Mouse (Mus musculus): ENCODE measurements around the gene Sigmar1. TPM values are rescaled to one million over a fixed set of nuclear protein-coding genes. Genes with fewer than 3 reads are reported as not detected.
A peak's percentile ranks its signal among the peaks of the same experiment; 100 is the strongest.
"Not testable (repeated sequence)": the region's sequence is repeated elsewhere in the genome, so short reads cannot be mapped to it uniquely, and the experiment has no call there.

Sigmar1 gene
- polyA plus RNA-seq, 1 experiment: 83.9 TPM

DNA sequence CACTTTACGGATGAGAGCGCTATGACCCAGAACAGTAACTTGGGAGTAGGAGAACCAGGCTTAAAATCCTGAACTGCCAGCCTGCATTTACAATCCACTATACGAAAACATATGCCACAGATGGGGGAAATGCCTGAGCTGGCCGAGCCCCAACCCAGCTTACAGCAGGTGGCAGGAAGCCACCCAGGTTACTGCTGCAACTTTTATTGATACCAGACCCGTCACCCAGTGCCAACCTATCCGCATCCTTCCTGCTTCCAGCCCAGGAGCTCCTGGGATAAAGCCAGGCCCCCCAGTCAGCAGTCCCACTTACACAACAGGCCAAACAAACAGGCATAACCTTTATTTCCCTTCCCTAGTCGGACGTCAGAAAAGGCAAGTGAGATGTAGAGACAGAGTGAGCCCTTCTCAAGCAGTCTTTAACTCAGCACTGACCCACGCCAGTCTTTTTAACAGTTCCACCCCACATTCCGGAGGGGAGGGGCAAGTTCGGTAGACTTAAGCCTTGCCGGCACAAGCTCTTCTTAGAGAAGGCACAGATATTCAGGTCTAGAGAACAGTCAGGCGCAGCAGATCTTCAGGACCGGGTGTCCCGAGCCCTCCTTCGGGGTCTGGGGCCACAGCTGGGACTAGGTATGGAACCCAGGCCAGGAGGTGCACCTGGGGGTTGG lies 44.1 kb downstream of the Sigmar1 start:
- Histone ChIP-seq H3K4me1 (ENCODE audit: control insufficient read depth, insufficient read depth, low read length) (peaks cover 6% of the 10 kb centered on the region; the same call in 1 of the 2 replicates), H3K4me3 (ENCODE audit: insufficient read depth, low read length) (peak overlapping the region; percentile 85; the same call in 1 of the 2 replicates), H3K27ac (ENCODE audit: insufficient read depth, low read length) (no peak overlapping the region)
- TF ChIP-seq CTCF (IDR thresholded peaks at IDR 0.05; ENCODE audit: extremely low read depth, insufficient read depth, low read length) (no peak), POLR2A (IDR thresholded peaks at IDR 0.05; ENCODE audit: extremely low read depth, insufficient read depth, low read length) (no peak)

GRCm38 (mm10) chr4:41710229-41710628 lies 45.7 kb downstream of the Sigmar1 start:
- Histone ChIP-seq H3K27ac (ENCODE audit: insufficient read depth, low read length) (no peak overlapping the region), H3K4me3 (ENCODE audit: insufficient read depth, low read length) (no peak overlapping the region), H3K4me1 (ENCODE audit: control insufficient read depth, insufficient read depth, low read length) (peaks cover 7% of the 10 kb centered on the region; the same call in 1 of the 2 replicates)
- TF ChIP-seq CTCF (IDR thresholded peaks at IDR 0.05; ENCODE audit: extremely low read depth, insufficient read depth, low read length) (no peak), POLR2A (IDR thresholded peaks at IDR 0.05; ENCODE audit: extremely low read depth, insufficient read depth, low read length) (no peak)

DNA sequence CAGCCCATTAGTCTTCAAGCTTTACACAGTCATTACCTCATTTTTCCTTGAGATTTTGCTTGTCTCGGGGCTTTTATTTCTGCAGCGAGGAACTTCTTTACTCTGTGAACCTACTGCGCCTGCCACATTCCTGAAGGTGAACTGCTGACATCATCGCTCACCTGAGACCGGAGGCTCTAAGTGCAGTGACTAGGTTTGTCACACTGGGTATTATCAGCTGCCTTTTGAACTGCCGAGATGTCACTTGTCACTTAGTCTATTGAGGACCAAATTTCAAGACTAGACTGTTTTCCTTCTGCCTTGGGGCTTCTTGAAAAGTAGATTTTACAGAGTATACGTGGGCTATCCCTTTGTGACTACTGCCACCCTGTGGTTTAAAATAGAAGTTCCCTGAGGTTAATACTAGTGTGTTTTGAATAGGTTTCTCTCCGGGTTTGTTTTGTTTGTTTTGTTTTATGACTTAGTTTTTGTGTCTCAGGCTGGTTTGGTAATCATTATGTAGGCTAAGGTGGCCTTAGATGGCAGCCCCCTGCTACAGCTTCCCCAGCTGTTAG lies 47.7 kb downstream of the Sigmar1 start:
- Histone ChIP-seq H3K27ac (ENCODE audit: insufficient read depth, low read length) (no peak overlapping the region), H3K4me3 (ENCODE audit: insufficient read depth, low read length) (no peak overlapping the region), H3K4me1 (ENCODE audit: control insufficient read depth, insufficient read depth, low read length) (peaks cover 7% of the 10 kb centered on the region; the same call in 1 of the 2 replicates)
- TF ChIP-seq POLR2A (IDR thresholded peaks at IDR 0.05; ENCODE audit: extremely low read depth, insufficient read depth, low read length) (no peak), CTCF (IDR thresholded peaks at IDR 0.05; ENCODE audit: extremely low read depth, insufficient read depth, low read length) (peak; percentile 15; the same call in 1 of the 2 replicates)

- no peak overlapping the region for H3K4me3 ChIP-seq (ENCODE audit: insufficient read depth, low read length)
- no peak overlapping the region for H3K27ac ChIP-seq (ENCODE audit: insufficient read depth, low read length)
- TF ChIP-seq CTCF (IDR thresholded peaks at IDR 0.05; ENCODE audit: extremely low read depth, insufficient read depth, low read length): peak; percentile 67
- no peak for TF ChIP-seq POLR2A (IDR thresholded peaks at IDR 0.05; ENCODE audit: extremely low read depth, insufficient read depth, low read length)
- H3K4me1 ChIP-seq (ENCODE audit: control insufficient read depth, insufficient read depth, low read length): peaks cover 5% of the 10 kb centered on the region; the same call in 1 of the 2 replicates
Observed at GRCm38 (mm10) chr4:41707011-41707535, 48.9 kb downstream of the Sigmar1 start.

- H3K27ac ChIP-seq (ENCODE audit: insufficient read depth, low read length): no peak overlapping the region
- no peak overlapping the region for H3K4me3 ChIP-seq (ENCODE audit: insufficient read depth, low read length)
- TF ChIP-seq POLR2A (IDR thresholded peaks at IDR 0.05; ENCODE audit: extremely low read depth, insufficient read depth, low read length): no peak
- TF ChIP-seq CTCF (IDR thresholded peaks at IDR 0.05; ENCODE audit: extremely low read depth, insufficient read depth, low read length): no peak
- 0 out of 2 replicates have a peak, but pooled peaks cover 3% of the 10 kb centered on the region for H3K4me1 ChIP-seq (ENCODE audit: control insufficient read depth, insufficient read depth, low read length)
Observed at GRCm38 (mm10) chr4:41705922-41706754, 49.8 kb downstream of the Sigmar1 start.

GRCm38 (mm10) chr4:41704651-41705050 lies 51.3 kb downstream of the Sigmar1 start:
- H3K4me3 ChIP-seq (ENCODE audit: insufficient read depth, low read length): no peak overlapping the region
- 0 out of 2 replicates have a peak, but pooled peaks cover 3% of the 10 kb centered on the region for H3K4me1 ChIP-seq (ENCODE audit: control insufficient read depth, insufficient read depth, low read length)
- no peak overlapping the region for H3K27ac ChIP-seq (ENCODE audit: insufficient read depth, low read length)
- no peak for TF ChIP-seq CTCF (IDR thresholded peaks at IDR 0.05; ENCODE audit: extremely low read depth, insufficient read depth, low read length)
- no peak for TF ChIP-seq POLR2A (IDR thresholded peaks at IDR 0.05; ENCODE audit: extremely low read depth, insufficient read depth, low read length)

DNA sequence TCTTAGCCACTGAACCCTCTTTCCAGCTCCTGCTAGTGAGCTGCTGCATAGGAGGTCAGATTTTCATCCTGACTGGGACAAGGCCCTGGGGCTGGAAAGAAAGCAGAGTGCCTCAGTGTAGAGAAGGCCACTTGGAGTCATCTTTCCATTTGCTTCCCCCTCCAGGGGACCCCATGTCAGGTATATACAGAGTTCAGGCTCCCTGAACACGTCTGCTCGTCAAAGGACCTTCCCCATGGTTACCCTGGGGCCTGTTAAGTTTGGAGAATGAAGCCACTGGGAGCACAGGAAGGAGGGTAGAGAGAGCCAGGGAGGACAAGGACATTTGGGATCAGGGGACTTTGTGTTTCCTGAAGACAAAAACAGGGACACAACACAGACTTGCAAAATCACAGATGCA lies 53.7 kb downstream of the Sigmar1 start:
- not testable (repeated sequence) for H3K4me3 ChIP-seq (ENCODE audit: insufficient read depth, low read length); H3K27ac ChIP-seq (ENCODE audit: insufficient read depth, low read length); H3K4me1 ChIP-seq (ENCODE audit: control insufficient read depth, insufficient read depth, low read length)

DNA sequence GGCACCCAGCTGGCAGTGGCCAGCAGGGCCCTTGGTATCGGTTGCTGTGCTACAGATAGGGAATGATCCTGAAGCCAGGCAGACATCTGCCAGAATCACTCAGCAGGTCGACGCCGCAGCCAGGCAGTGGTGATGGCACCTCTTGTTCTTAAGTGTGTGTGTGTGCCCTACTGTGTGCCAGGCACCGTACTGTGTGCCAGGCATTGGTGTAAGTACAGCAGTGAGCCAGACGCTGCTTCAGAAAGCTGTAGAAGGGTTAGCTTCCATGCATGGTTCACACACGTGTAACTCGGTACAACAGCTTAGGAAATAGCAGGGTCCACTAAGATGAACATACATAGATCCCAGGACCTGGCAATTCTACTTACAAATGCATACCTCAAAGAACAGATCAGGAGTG lies 55.7 kb downstream of the Sigmar1 start:
- H3K4me1 ChIP-seq (ENCODE audit: control insufficient read depth, insufficient read depth, low read length); H3K27ac ChIP-seq (ENCODE audit: insufficient read depth, low read length); H3K4me3 ChIP-seq (ENCODE audit: insufficient read depth, low read length): not testable (repeated sequence)

GRCm38 (mm10) chr4:41699783-41700182 lies 56.2 kb downstream of the Sigmar1 start, which contains the start of gene Il11ra1:
Gene Il11ra1 (plus strand): TSS chr4:41699989.
- H3K4me3 ChIP-seq (ENCODE audit: insufficient read depth, low read length); H3K4me1 ChIP-seq (ENCODE audit: control insufficient read depth, insufficient read depth, low read length); H3K27ac ChIP-seq (ENCODE audit: insufficient read depth, low read length): not testable (repeated sequence)

- H3K4me1 ChIP-seq (ENCODE audit: control insufficient read depth, insufficient read depth, low read length); H3K4me3 ChIP-seq (ENCODE audit: insufficient read depth, low read length): not testable (repeated sequence)
Observed at GRCm38 (mm10) chr4:41698421-41699016, 57.4 kb downstream of the Sigmar1 start.

More at GRCm38 (mm10) chr4:41698421-41699016, 57.4 kb downstream of the Sigmar1 start:
- H3K27ac ChIP-seq (ENCODE audit: insufficient read depth, low read length): not testable (repeated sequence)

Data from cortical plate, adult 2 months (tissue).